Mouse (Mus musculus) activated CD4-positive, CD25-positive, alpha-beta regulatory T cell, adult 4 months (primary cell): ENCODE data around the gene Gm10226. TPM values are rescaled to one million over a fixed set of nuclear protein-coding genes. Genes with fewer than 3 reads are reported as not detected.
A peak's percentile ranks its signal among the peaks of the same experiment; 100 is the strongest.
"Not testable (repeated sequence)": the region's sequence is repeated elsewhere in the genome, so short reads cannot be mapped to it uniquely, and the experiment has no call there.

Experiments used
- ATAC-seq: one replicate; pipeline ENCODE4 v1.8.0; 2017
- polyA plus RNA-seq, 2 experiments: library from polyadenylated mRNA; unstranded; fragments of 100-300 nt; shearing (Covaris generic); gene quantifications; one replicate each; pipeline ENCODE4 v1.2.1; 2017

Gene Gm10226
- polyA plus RNA-seq, result 10 to 100 TPM; 16.1 to 17.7 TPM

DNA sequence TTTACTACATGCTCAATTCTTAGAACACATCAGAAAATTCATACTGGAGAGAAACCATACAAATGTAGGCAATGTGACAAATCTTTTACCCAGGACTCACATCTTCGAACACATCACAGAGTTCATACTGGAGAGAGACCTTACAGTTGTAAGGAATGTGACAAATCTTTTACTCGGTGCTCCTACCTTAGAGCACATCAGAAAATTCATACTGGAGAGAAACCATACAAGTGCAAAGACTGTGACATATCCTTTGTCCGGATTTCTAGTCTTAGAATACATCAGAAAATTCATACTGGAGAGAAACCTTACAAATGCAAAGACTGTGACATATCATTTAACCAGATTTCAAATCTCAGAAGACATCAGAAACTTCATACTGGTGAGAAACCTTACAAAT is at the start of gene Gm10226:
Gene Gm10226 (plus strand): TSS at position 301 of the 400 bp plus-strand sequence.
- no peak for ATAC-seq

DNA sequence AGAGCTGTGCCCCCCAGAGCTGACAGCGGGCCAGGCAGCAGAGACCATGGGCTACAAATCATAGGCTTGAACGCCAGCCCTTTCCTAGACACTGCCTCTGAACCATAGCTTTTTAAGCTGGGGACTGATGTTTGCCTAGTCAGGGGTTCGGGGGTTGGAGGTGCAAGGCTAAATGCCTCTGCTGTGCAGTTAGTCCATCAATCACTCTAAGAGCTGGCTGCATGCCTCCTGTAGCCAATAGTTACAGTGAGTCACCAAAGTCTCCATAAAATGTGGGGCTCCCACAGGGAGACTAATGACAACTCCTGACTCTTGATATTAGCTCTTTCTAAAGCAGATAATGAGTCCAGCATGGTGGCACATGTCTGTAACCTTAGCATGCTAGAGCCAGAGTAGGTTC is 42.9 kb upstream of the Gm10226 start:
- ATAC-seq, result no peak

GRCm38 (mm10) chr17:21649936-21650335 is 41.7 kb upstream of the Gm10226 start:
- peak; percentile 60 for ATAC-seq

DNA sequence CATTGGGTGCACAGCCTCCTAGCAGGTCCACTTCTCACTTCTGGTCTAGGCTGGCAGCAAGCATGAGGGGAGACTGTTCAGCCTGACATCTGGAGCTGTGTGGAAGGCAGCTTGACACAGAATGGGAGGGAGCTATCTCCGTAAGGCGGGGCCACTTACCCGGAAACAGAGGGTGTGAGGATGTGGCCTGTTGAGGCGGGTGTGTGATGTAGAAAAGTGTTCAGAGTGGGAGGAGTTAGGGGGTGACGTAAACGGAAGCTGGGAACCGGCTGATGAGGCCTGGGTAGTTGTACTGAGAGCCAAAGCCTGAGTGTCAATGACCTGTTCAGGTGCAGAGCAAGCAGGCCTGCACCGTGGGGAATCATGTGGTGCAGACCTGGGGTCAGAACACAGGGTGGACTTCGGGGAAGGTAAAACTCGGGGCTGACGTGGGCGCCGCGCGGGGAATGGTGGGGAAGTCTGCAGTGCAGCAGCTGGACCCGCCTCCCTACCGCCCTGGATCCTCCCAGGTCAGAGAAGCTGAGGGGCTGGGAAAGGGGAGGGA is 41.2 kb upstream of the Gm10226 start, which contains the start of gene Zfp983:
Gene Zfp983 (plus strand): TSS at position 261 of the 544 bp plus-strand sequence.
- ATAC-seq, result peak; percentile 99

DNA sequence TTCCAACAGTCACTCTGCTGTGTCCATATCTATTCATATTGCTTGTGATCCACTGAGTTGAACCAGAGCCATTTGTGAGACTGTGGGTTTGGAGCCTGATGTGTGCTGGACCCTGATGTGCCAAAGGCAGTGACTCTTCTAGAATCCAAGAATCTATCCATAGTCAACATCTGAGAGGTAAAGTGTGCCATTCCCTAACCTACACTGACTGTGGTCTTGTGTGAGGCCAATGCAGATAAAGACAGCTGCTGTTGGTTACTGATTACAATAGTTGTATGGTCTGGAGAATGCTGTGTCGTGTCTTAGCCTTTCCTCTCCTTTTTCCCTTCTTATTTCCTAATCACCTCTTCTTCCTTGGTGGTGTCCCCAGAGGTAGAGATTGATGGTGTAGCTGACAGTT is 12.8 kb upstream of the Gm10226 start:
- not testable (repeated sequence) for ATAC-seq

GRCm38 (mm10) chr17:21679273-21680018 is 12.2 kb upstream of the Gm10226 start:
- peak; percentile 98 for ATAC-seq

DNA sequence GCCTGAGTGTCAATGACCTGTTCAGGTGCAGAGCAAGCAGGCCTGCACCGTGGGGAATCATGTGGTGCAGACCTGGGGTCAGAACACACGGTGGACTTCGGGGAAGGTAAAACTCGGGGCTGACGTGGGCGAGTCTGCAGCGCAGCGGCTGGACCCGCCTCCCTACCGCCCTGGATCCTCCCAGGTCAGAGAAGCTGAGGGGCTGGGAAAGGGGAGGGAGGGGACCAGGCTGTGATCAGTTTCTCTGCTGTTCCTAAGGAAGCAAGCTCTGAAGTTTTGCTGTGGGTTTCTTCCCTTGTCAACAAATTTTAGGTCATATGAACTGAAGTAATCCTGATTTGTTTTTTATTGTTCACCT is 11.7 kb upstream of the Gm10226 start:
- ATAC-seq, result not testable (repeated sequence)

- no peak for ATAC-seq
These were observed 1.7 kb downstream of the Gm10226 start for GRCm38 (mm10) chr17:21693342-21693741.

- no peak for ATAC-seq
These were observed 4.4 kb downstream of the Gm10226 start for GRCm38 (mm10) chr17:21696073-21696472.

- no peak for ATAC-seq
These were observed 10.9 kb downstream of the Gm10226 start for GRCm38 (mm10) chr17:21702281-21703240.

DNA sequence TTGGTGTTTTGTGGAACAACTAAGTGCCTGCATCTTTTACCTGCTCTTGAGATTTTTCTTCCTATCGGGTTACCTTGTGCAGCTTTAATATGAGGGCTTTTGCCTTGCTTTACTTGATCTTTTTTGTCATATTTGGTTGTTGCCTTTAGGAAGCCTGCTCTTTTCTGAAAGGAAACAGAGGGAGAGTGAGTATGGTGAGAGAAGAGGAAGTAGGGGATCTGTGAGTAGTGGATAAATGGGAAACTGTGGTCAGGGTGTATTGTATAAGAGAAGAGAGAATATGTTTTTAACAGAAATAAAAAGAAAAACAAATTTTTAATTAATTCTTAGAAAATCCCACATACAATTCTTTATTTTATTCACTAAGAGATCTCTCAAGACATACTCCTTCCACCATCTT is 11.8 kb downstream of the Gm10226 start:
- ATAC-seq, result no peak

GRCm38 (mm10) chr17:21707343-21707996 is 15.8 kb downstream of the Gm10226 start, which contains the start of gene Zfp760:
TSS of gene Zfp760 (plus strand) at chr17:21707741.
- peak; percentile 90 for ATAC-seq

GRCm38 (mm10) chr17:21708401-21708800 is 16.7 kb downstream of the Gm10226 start:
- ATAC-seq, result no peak

GRCm38 (mm10) chr17:21730495-21730894 is 38.8 kb downstream of the Gm10226 start, which contains the start of gene Zfp229:
TSS of gene Zfp229 (plus strand) at chr17:21730795.
- not testable (repeated sequence) for ATAC-seq

DNA sequence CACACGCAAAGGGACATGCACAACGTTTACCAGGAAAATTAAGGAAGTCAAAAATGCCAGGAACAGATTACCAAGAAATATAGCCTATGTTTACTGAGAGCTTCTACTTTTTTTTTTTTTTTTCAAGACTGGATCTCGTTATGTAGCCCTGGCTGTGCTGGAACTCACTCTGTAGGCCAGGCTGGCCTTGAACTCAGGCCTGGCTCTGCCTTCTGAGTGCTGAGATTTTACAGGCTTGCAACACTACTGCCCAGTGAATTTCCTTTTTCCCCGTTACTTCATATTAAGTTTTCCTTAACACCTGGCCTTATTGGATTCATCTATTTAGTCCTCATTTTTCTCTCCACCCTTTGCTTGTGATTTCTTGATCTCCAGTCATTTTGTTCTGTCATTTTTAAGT is 41.4 kb downstream of the Gm10226 start:
- no peak for ATAC-seq

DNA sequence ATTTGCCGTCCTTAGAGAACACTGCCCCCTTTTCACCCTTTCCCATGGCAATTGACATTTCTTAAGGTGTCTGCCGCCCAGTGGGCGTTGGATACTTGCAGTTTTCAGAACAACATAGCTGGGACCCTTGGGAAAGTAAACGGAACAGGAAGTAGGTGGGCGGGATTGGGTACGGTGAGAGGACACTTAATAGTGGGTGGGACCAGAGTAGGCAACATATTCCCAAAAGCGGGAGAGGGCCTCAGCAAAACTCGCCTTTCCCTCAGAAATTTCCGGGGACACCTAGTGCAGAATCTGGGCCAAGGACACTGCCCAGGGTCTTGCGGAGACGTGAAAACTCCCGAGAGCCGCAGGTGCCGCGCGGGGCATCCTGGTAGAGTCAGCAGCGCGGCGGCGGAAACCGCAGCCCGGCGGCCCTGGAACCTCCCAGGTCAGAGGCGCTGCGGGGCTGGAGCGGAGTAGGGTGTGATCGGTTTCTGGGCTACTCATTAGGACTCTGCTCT is 41.9 kb downstream of the Gm10226 start:
- ATAC-seq, result peak; percentile 80

Other genes starting within 250 kb of the Gm10226 start
- gene Zfp51, start 241.5 kb upstream of the Gm10226 start, polyA plus RNA-seq, result 10 to 100 TPM; 36.2 to 41.1 TPM
- 10 to 100 TPM; 31.8 to 32.9 TPM for gene Zfp53, start 202.9 kb upstream of the Gm10226 start, polyA plus RNA-seq
- 10 to 100 TPM; 16.5 to 20.0 TPM for gene Zfp52, start 156.3 kb upstream of the Gm10226 start, polyA plus RNA-seq
- 1 to 10 TPM; 2.6 to 7.1 TPM for gene Zfp948, start 124.9 kb upstream of the Gm10226 start, polyA plus RNA-seq
- gene Zfp983, start 41.2 kb upstream of the Gm10226 start, polyA plus RNA-seq, result 10 to 100 TPM in 1 of 2 experiments, 1 to 10 TPM in 1; 9.9 to 15.3 TPM
- gene Zfp760, start 15.9 kb downstream of the Gm10226 start, polyA plus RNA-seq, result 1 to 10 TPM; 7.0 to 8.3 TPM
- gene Zfp229, start 38.9 kb downstream of the Gm10226 start, polyA plus RNA-seq, result under 1 TPM; 0.34 to 0.50 TPM
- under 1 TPM; 0.33 to 0.56 TPM for gene Zfp820, start 153.9 kb downstream of the Gm10226 start, polyA plus RNA-seq
- 10 to 100 TPM; 15.1 to 15.3 TPM for gene Zfp995, start 218.1 kb downstream of the Gm10226 start, polyA plus RNA-seq